Mouse (Mus musculus) cerebellum, adult 2 months (tissue): ENCODE results near the gene Eif4h.

Source experiments
- CTCF ChIP-seq: fragments of 200-500 bp; IDR thresholded peaks from 2 replicates; pipeline ENCODE4 v1.5.1; 2011; ENCODE audit warnings: low read depth, mild to moderate bottlenecking, control low read depth, low read length, moderate library complexity, borderline replicate concordance; ENCODE audit not compliant: insufficient read depth
- POLR2A ChIP-seq: fragments of 200-500 bp; IDR thresholded peaks from 2 replicates; pipeline ENCODE4 v1.6.1; 2011; ENCODE audit warnings: low read length, control low read depth, borderline replicate concordance; ENCODE audit not compliant: insufficient read depth

DNA sequence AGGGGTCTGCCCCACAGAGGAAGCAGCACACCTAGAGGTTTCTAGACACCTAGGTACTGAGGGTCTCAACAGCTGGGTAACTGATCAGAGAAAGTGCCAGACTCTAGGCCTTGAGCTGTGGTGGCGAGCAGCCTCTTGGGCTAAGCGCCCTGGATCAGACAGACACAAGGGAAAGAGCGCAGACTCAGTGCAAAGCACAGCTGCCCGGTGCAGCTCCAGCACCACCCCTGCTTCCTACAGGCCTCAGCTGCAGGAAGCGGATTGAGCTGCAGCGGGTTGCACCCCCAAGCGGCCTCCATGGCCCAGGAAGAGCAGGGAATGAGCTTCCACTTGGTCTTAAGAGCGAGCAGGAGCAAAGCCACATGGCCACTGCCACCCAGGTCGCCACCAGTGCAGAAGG lies 18.8 kb downstream of the Eif4h start:
- TF ChIP-seq POLR2A (no peak), CTCF (no peak)
